Mouse (Mus musculus) right cerebral cortex, postnatal 14 days (tissue): ENCODE measurements at regions not wholly inside any gene's neighbourhood (a gene's known extent, or its start where the extent isn't known, plus 50 kb on each side); places are given as distances from the start of the nearest gene placed in this dataset.

Experiments
- DNase-seq: peaks from one replicate; pipeline ENCODE4 v3.0.0; 2022

DNA sequence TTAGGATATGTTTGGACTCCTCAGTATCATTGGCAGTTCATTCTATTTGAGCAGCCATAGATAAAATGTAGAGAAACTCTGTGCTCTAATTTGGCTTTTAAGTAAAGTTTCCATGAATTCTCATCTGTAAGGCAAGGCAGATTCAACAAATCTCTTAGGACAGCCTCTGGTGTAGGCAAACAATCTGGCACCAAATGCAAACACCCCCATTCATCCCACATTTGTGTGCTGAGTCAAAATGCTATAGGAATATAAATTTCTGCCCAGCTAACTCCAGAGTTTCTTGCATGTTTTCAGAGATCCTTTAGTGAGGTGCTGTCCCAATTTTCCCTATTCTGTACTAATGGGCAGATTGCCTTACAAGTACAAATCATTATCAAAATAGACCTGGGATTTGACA, 695.7 kb upstream of the Kif18a start:
- DNase-seq, result no peak

DNA sequence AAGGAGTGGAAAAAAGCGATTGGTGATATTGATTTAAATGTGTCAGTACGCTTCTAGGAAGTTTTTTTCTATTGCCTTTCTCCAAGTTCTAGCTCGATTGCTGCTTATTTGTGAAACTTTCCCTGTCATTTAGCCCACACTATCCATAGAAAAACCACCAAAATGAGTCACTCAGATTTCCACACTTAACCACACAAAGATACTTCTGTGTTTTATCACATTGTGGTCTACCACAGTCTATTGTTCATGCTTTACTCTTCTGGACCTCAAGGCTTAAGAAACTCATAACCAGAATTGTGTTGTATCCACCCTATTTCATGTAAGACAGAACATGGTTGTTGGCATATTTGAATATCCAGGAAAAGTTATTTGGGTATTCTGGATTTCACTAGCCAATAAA, 687.0 kb upstream of the Kif18a start:
- no peak for DNase-seq

- no peak for DNase-seq
These were observed 680.2 kb upstream of the Kif18a start for GRCm38 (mm10) chr2:108600346-108600745.

- no peak for DNase-seq
These were observed 661.0 kb upstream of the Kif18a start for GRCm38 (mm10) chr2:108619580-108619979.

- DNase-seq, result no peak
These were observed 658.0 kb upstream of the Kif18a start for GRCm38 (mm10) chr2:108622367-108623162.

- no peak for DNase-seq
These were observed 644.9 kb upstream of the Kif18a start for GRCm38 (mm10) chr2:108635644-108636043.

GRCm38 (mm10) chr2:108660697-108661388, 619.7 kb upstream of the Kif18a start:
- DNase-seq, result no peak

DNA sequence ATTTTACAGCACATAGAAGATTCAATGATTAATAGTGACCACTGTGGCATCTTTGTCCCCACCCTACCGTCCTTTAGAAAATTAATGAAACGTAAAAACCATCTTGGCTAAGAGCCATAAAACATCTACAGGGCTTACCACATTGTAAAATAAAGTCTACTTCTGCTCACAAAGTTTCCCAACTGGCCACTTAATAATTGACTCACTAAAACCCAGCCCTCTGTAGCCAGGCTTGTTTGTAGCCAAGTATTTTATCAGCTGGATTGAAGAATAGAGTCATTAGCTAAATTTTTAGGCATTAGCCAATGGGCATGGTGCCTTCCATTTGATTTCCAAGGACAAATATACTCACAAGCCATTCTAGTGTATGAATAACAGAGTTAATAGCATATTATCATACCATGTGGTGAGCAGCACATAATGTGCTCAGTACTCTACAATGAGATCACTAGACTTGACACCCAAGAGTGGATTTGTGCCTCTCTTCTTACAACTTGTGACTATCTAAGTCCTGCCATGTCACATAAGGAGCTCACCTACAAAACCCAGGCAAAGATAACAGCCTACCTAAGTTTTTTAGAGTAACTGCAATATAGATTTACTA, 602.7 kb upstream of the Kif18a start:
- DNase-seq, result no peak

- no peak for DNase-seq
These were observed 599.0 kb upstream of the Kif18a start for GRCm38 (mm10) chr2:108681574-108681973.

- DNase-seq, result no peak
These were observed 594.4 kb upstream of the Kif18a start for GRCm38 (mm10) chr2:108686019-108686743.

DNA sequence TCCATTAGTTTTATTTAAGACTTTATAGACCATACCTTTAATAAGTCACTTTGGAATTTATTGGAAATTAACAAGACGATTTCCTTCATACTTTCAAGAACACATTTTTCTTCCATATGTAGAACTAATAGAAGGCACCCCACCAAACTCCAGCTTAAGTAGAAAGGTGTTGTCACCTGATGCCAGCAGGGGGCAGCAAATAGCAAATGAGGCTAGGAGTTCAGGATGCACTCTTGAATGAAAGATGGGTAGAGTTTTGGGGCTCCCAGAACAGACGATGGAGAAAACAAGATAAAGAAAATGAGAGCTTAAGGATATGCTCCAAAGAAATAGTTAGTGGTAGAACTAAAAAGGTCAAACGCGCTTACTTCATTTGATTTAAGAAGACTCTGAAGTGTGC, 590.4 kb upstream of the Kif18a start:
- peak; percentile 67 for DNase-seq

DNA sequence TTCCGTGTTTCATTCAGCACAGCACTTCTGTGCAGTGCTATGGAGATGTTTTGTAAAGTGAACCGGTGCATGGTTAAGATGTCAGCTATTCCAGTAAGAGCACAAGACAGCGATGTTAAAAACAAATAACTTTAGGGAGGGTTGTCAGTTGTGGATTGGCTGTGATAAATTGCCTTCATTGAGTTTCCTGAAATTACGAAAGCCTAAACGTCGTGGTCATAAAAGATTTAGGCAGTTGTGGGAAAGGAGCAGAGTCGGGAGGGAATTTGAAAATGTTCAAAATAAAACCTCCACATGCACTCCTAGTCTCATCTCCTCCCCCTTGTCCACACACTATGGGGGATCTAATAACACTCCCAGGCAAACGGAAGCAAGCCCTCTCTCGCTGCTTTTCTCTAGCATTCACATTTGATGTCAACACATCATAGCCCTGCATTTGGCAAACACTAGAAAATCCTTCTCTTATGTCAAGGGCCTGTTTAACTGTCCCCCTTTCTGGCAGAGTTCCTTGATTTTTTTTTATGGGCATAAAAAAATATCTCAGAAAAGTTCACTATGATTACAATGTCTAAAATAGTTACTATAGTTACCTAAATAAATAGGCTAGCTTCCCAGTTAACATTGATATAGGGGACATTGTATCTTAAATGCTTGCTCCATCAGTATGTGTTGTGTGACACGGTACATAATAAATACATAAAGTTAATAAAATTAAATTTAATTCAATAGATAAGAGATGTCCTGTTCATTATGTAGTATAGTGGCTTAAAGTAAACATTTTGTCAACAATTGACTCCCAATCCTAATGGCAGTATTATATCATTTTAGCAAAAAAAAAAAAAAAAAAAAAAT, 589.2 kb upstream of the Kif18a start:
- DNase-seq, result no peak

- no peak for DNase-seq
These were observed 579.2 kb upstream of the Kif18a start for GRCm38 (mm10) chr2:108701308-108701707.

DNA sequence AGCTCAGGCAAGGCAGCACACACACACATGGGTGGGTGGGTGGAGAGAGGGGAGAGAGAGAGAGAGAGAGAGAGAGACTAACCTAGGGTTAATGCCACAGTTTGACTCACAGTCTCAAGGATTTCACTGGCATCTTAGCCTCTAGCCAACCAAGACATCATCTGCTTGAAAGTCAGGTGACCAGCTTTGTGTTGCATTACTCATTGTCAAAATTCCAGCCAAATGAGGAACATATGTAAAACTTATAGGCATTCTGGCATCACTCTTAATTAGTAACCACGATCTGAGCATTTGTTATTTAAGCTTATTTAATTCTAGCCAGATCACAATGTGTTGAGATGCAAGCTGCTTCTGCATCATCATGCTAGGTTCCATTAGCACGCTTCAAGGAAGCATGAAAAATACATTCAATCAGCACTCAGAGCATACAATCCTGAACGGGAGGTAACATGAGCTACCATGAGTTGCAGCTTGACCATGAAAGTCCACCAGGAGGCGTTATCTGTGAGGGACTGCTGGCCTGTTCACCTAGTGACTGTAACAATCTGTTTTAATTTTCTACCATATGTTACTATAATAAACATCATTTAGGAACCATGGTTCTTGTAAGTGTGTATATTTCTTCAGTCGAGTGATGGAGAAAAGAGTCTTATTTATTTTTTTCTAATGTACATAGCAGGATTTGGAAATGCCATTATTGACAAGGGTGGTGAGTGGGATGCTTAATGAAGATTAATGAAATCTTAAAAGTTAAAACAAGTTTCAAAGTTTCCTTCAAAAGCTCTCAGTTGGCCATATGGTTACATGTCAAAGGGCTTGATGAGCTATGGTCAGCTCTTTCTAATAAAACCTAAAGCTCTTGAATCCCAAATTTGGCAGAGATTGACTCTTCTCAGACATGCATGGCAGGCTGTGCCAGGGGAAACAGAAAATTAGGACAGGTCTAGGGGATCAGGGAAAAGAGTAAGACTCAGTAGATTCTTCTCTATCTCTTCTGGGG, 572.4 kb upstream of the Kif18a start:
- no peak for DNase-seq

DNA sequence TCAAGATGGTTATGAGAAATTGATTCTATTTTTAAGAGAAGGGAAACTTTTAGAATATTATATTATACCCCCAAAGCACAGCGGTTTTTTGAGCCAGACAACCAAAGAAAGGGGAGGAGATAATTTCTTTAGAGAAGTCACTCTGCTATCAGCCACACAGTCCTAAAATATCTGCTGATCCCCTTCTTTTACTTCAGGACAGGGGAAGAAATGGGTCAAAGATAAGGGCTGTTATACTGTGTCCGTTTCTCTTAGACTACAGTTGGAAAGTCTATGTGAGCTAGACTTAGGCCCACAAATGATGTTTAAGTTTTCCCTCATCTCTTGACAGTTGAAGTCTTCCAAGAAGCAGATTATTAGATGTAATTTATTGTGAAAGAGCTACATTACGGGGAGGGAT, 538.5 kb upstream of the Kif18a start:
- DNase-seq, result no peak

DNA sequence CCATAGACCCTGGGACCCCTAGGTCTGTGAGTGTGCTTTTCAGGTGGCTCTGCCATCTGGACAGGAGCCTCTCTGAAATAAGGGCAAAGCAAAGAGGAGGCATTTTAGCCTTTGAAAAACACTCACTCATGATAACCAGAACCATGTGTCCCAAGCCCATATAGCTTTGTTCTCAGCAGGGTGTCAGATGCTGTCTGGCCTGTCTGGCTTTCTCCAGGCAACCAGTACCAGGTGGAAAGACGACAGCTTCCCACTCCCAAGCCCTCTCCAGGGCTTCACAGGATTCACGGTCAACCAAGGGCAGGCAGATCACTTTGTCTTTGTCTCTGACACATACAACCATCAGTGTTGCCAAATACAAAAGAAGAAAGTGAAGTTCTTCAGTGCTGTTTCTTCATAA, 537.0 kb upstream of the Kif18a start:
- no peak for DNase-seq

GRCm38 (mm10) chr2:108744797-108745196, 535.7 kb upstream of the Kif18a start:
- no peak for DNase-seq

DNA sequence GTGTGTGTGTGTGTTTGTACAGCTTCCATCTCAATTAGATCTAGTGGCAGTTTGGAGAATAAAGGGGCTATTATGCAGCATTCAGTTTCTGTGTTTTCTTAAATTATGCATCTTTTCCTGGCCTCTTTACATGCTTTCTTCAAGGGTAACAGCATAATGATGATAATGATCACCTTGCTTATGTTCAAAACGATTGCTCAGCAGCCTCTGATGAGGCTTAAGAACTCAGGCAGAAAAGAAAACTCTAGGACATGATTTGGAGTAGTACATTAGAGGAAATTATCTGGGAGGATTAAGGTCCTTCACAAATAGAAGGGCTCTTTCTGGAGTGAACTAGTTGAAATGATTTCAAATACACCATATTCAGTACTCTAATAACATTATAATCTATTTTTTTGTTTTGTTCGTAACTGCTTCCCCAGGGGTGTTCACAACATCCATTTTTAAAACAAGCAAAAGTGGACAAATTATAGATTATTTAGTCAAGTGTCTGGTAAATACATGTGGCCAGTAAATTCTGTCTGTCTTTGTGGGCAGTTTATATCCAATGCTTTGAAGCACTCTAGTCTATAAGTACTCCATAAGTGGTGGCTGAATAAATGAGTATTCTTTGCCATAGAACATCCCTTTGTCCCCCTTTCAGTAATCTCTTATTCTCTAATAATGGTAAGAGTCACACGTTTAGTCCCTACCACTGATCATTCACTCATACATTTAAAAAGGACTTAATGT, 526.9 kb upstream of the Kif18a start:
- no peak for DNase-seq

DNA sequence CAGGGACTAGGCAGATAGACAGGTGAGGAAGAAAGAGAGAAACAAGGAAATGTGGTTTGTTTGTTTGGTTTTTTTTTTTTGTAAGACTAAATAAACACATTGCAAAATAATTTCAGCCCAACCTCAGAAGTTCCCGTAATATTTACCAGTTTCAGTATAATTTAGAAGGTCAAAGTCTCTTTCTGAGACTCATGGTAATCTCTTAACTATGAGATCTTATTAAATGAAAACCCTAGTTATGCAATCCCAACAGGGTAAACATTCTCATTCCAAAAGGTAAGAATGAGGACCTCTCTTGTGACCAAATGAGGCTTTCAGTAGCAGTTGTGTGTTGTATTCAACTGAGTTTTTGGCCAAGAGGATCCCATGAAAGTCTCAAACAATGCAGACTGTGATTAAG, 524.7 kb upstream of the Kif18a start:
- DNase-seq, result no peak

DNA sequence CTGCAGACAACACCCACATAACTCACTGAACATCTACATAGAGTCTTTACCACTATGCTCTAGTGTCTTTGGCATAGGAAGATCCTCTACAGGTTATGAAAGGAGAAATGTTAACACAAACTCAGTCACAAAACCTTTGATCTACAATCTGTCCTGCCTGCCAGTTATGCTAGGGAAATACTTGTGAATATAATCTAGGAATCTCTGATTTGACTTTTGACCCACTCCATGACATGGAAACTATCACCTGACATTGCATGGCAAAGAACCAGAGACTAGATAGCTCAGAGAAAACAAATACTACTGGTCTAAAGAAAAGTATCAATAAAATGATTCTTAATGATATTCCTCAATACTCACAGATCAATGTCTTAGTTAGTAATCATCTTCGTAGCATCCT, 524.3 kb upstream of the Kif18a start:
- no peak for DNase-seq
